Mouse (Mus musculus) liver, postnatal 0 days (tissue): ENCODE measurements around the gene Slc6a9.

Experiments used
- CTCF ChIP-seq: sonication (generic); IDR thresholded peaks from 2 replicates; pipeline ENCODE4 v1.5.1; 2016; ENCODE audit warnings: antibody characterized with exemption, low read depth
- EP300 ChIP-seq: IDR thresholded peaks from 2 replicates; pipeline ENCODE4 v1.6.1; 2016; ENCODE audit warnings: antibody characterized with exemption, low read depth, mild to moderate bottlenecking

DNA sequence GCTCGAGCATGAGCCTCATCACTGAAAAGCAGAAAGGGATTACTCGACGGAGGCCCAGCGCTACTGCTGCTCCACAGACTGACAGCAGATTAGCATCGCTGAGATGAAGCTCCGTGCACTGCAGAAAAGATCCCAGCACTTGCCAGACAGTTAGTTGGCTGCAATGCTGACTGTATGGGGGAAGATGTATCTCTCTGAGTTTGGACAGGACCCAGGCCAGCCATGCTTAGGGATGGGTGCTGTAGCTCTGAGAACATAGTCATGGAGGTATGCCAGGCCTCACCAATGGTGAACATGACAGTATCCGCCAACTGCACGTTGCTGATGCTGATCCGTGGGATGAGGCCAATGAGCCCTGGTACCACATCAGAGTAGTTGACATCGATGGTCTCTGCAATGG, 69.8 kb downstream of the Slc6a9 start:
- no peak for TF ChIP-seq CTCF
- no peak for TF ChIP-seq EP300
